Mouse (Mus musculus) left cerebral cortex, adult 2 months (tissue): ENCODE results near the gene Cep250. TPM values are rescaled to one million over a fixed set of nuclear protein-coding genes. Genes with fewer than 3 reads are reported as not detected.

Source experiments
- DNase-seq, 2 experiments: peaks; one replicate each; pipeline ENCODE4 v3.0.0; 2021 to 2022; ENCODE audit warnings: low spot score in 2 of 2, mixed read lengths in 1 of 2; ENCODE audit errors: extremely low spot score in 1 of 2
- H3K27ac ChIP-seq: fragments of 200-600 bp; 2 replicates; pipeline ENCODE4 v1.8.1; 2022
- H3K4me3 ChIP-seq: fragments of 200-600 bp; 2 replicates; pipeline ENCODE4 v1.8.1; 2022
- CTCF ChIP-seq: fragments of 200-600 bp; IDR thresholded peaks from 2 replicates; pipeline ENCODE4 v1.8.1; 2022; ENCODE audit warnings: antibody characterized with exemption, mild to moderate bottlenecking, moderate library complexity
- intact Hi-C: fragments of 180-260 bp; cut with DNase I; formaldehyde crosslinking; loops from one replicate; pipeline ENCODE4 v1.15.1; 2025
- total RNA-seq, 2 experiments: library from RNA; stranded (reverse); gene quantifications; 2 replicates each; pipeline ENCODE4 v1.2.3; 2021

Cep250 gene
- total RNA-seq, 2 experiments from 2014 or later = 19.5 to 19.9 TPM

- intact Hi-C loops = no loop called here
- DNase-seq = no peak
- no peak overlapping the region for H3K27ac ChIP-seq
These were observed 11.6 kb upstream of the Cep250 start for GRCm38 (mm10) chr2:155944685-155945084.

DNA sequence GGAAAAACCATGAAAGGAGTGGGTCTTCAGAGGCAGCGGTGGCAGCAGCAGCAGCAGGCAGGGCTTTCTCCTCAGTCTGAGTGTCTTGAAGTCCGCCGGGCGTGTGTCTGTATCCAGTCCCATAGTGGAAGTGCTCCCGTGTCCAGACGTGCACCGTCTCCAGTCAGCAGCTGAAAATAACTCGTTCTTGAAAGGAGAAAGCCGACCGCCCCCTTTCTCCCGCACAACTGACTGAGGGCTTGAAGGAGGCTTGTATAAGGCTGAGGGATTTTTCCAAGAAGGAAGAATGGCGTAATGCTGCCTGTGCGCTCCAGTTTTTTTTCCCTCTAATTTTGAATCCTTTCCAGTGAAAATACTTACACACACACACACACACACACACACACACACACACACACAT is 11.1 kb upstream of the Cep250 start, which contains the start of gene Gdf5:
Gdf5 (minus strand) TSS at position 244 of the 400 bp plus-strand sequence.
- Histone ChIP-seq H3K4me3 (0 out of 2 replicates have a peak within 1 kb of the TSS, but pooled peaks have one; percentile 6), H3K27ac (no peak within 1 kb of the TSS)
- TF ChIP-seq CTCF = no peak
- intact Hi-C loops = no loop called here
- peak; percentile 33 to 38 for DNase-seq

More at GRCm38 (mm10) chr2:155944685-155945084, 11.6 kb upstream of the Cep250 start:
- TF ChIP-seq CTCF = no peak
- H3K4me3 ChIP-seq = 0 out of 2 replicates have a peak overlapping the region, but pooled peaks have one; percentile 6

- intact Hi-C loops = no loop called here
- H3K4me3 ChIP-seq = no peak overlapping the region
- DNase-seq = no peak
- TF ChIP-seq CTCF = no peak
- H3K27ac ChIP-seq = no peak overlapping the region
These were observed 10.7 kb upstream of the Cep250 start for GRCm38 (mm10) chr2:155945580-155945979.

- Histone ChIP-seq H3K4me3 (no peak overlapping the region), H3K27ac (no peak overlapping the region)
- peak; percentile 89 for TF ChIP-seq CTCF
- intact Hi-C loops = loop anchor here (1.0 kb wide), 1 partner anchor 98 kb away; no protein-coding TSS in a partner anchor
- DNase-seq = peak; percentile 53 to 69
These were observed 10.2 kb upstream of the Cep250 start for GRCm38 (mm10) chr2:155946069-155946468.

- intact Hi-C loops = loop anchor here (1.0 kb wide), 1 partner anchor 98 kb away; no protein-coding TSS in a partner anchor
- no peak for DNase-seq
- no peak overlapping the region for H3K4me3 ChIP-seq
- no peak overlapping the region for H3K27ac ChIP-seq
- no peak for TF ChIP-seq CTCF
These were observed 9.8 kb upstream of the Cep250 start for GRCm38 (mm10) chr2:155946499-155946898.

DNA sequence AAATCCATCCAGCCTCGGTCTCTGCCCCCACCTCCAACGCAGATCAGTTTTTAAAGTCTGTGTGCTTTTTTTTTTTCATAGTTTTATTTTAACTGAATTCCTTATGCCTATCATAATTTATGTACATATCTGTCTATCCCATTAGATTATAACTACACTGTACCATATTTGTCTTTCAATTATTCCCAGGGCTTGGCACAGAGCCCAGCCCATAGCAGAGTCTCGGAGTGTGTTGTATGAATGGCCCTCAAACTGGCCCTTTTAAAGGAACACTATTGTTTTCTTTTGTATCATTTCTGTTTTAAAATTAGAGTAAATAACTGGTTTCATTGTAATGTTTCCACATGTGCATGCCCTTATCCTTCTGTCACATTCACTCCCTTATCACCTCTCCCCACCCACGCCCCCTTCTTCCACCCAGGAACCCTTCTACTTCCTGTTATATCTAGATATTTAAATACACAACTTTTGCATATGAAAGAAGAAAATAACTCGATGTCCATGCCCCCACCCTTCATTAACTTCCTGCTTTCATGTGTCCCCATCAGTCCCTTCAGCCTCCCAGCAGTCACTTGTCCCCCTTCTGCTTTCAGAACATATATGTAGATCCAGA is 8.8 kb upstream of the Cep250 start:
- no peak for DNase-seq
- Histone ChIP-seq H3K27ac (no peak overlapping the region), H3K4me3 (no peak overlapping the region)
- intact Hi-C loops = no loop called here
- no peak for TF ChIP-seq CTCF

- DNase-seq = no peak
- H3K27ac ChIP-seq = no peak overlapping the region
- intact Hi-C loops = no loop called here
These were observed 6.9 kb upstream of the Cep250 start for GRCm38 (mm10) chr2:155949362-155949761.

GRCm38 (mm10) chr2:155952006-155952405 is 4.3 kb upstream of the Cep250 start:
- Histone ChIP-seq H3K27ac (no peak overlapping the region), H3K4me3 (no peak overlapping the region)
- TF ChIP-seq CTCF = peak; percentile 77
- DNase-seq = peak; percentile 51 to 57
- intact Hi-C loops = no loop called here

More at GRCm38 (mm10) chr2:155949362-155949761, 6.9 kb upstream of the Cep250 start:
- no peak overlapping the region for H3K4me3 ChIP-seq
- TF ChIP-seq CTCF = no peak

GRCm38 (mm10) chr2:155959981-155960380 is 3.7 kb downstream of the Cep250 start:
- no peak for DNase-seq

GRCm38 (mm10) chr2:155961862-155962261 is 5.6 kb downstream of the Cep250 start:
- H3K4me3 ChIP-seq = no peak overlapping the region
- DNase-seq = no peak
- H3K27ac ChIP-seq = no peak overlapping the region
- intact Hi-C loops = loop anchor here (5.0 kb wide), 1 partner anchor 180 kb away; the partner anchor contains the start of genes Nfs1 and Romo1
- no peak for TF ChIP-seq CTCF

More at GRCm38 (mm10) chr2:155959981-155960380, 3.7 kb downstream of the Cep250 start:
- TF ChIP-seq CTCF = no peak
- intact Hi-C loops = loop anchor here (5.0 kb wide), 1 partner anchor 182 kb away; the partner anchor contains the start of genes Nfs1 and Romo1
- no peak overlapping the region for H3K4me3 ChIP-seq
- no peak overlapping the region for H3K27ac ChIP-seq

GRCm38 (mm10) chr2:155962991-155963390 is 6.7 kb downstream of the Cep250 start:
- H3K27ac ChIP-seq = no peak overlapping the region
- intact Hi-C loops = loop anchor here (5.0 kb wide), 1 partner anchor 179 kb away; the partner anchor contains the start of genes Nfs1 and Romo1
- no peak overlapping the region for H3K4me3 ChIP-seq
- no peak for DNase-seq
- peak; percentile 56 for TF ChIP-seq CTCF

GRCm38 (mm10) chr2:155973348-155973747 is 17.1 kb downstream of the Cep250 start:
- intact Hi-C loops = loop anchor here (10.0 kb wide), 1 partner anchor 151 kb away; the partner anchor contains the start of gene Gm28036
- no peak for TF ChIP-seq CTCF
- no peak overlapping the region for H3K27ac ChIP-seq

More at GRCm38 (mm10) chr2:155973348-155973747, 17.1 kb downstream of the Cep250 start:
- H3K4me3 ChIP-seq = no peak overlapping the region
- DNase-seq = no peak
